Mouse (Mus musculus): ENCODE measurements around the gene Zfp37.
"Not testable (repeated sequence)": the region's sequence is repeated elsewhere in the genome, so short reads cannot be mapped to it uniquely, and the experiment has no call there.

Gene Zfp37
- long read RNA-seq, experiment 1, partial matches to known transcripts = 0 of 4 reads
- long read RNA-seq, experiment 1, other reads (novel, unspliced or antisense) = 0 of 4 reads
- long read RNA-seq, experiment 2, partial matches to known transcripts = 0 of 5 reads
- long read RNA-seq, experiment 2, other reads (novel, unspliced or antisense) = 1 of 5 reads

DNA sequence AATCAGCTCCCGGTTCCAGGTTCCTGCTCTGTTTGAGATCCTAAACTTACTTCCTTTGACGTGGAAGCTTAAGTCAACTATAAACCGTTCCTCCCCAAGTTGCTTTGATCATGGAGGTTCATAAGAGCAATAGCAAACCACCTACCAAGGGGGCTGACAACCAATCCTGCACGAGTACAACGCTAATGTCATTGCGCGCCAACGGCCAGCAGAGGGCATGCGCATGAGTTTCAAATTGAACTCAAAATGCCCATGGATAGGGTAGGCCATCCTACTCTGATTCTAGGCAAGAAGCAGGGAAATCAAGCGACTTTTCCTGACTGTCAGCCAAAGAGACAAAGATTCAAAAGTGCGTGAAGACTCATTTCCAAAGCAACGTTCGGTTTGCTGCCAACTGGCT is at the start of gene Zfp37:
Gene Zfp37, minus strand, starts transcription at position 279 of the 400 bp plus-strand sequence.
- intact Hi-C loops (cut with DNase I) = no loop called here

- intact Hi-C loops (cut with DNase I) = no loop called here
These were observed 47.2 kb upstream of the Zfp37 start for GRCm38 (mm10) chr4:62278081-62278480.

- intact Hi-C loops (cut with DNase I) = no loop called here
These were observed 46.4 kb upstream of the Zfp37 start for GRCm38 (mm10) chr4:62277222-62277621.

GRCm38 (mm10) chr4:62276642-62277041 is 45.8 kb upstream of the Zfp37 start:
- intact Hi-C loops (cut with DNase I) = no loop called here

DNA sequence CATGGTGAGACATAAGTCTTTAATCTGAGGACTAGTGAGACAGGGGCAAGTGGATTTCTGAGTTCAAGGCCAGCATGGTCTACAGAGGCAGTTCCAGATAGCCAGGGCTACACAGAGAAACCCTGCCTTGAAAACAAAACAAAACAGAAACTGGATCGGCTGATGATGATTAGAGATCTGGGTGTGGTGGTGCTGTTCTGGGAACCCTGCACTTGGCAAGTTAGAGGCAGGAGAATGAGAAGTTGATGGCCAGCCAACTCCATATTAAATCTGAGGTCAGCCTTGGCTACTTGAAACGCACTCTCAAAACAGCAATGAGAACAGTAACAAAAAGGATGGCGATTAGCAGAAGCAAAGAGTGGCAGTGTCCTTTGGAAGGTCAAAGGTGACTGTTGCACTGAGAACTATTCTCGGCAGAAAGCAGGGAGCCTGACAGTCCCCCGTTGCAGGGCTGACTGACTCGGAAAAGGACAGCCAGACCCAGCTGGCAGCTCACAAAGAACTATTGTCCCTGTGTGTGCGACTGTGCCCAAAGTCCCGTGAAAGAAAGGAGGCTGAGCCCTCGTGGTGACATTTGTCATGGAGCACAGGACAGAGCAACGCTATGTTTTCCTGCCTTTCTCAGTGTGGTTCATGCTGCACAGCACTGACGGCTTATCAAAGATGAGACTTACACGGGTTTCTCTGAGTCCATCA is 44.1 kb upstream of the Zfp37 start:
- intact Hi-C loops (cut with DNase I) = no loop called here

GRCm38 (mm10) chr4:62273916-62274315 is 43.1 kb upstream of the Zfp37 start:
- intact Hi-C loops (cut with DNase I) = no loop called here

GRCm38 (mm10) chr4:62272696-62273095 is 41.8 kb upstream of the Zfp37 start:
- intact Hi-C loops (cut with DNase I) = no loop called here

- intact Hi-C loops (cut with DNase I) = no loop called here
These were observed 36.3 kb upstream of the Zfp37 start for GRCm38 (mm10) chr4:62267101-62267500.

DNA sequence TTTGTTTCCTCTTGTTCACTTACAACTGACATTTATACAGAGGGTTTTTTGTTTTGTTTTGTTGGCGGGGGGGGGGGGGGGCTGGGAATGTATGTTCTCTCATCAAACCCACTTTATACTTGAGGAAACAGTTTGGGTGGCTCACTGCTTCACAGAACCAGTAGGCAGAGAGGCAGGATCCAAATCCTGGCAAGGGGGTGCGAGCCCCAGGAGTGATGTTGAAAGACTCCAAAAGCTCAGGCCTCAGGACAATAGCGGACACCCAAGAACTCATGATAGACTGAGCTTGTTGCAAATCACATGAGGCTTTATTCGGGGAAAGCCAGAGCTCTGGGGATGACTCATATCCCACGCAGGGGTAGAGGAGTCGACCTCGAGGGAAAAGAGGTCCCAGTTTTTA is 35.2 kb upstream of the Zfp37 start:
- intact Hi-C loops (cut with DNase I) = not testable (repeated sequence)

DNA sequence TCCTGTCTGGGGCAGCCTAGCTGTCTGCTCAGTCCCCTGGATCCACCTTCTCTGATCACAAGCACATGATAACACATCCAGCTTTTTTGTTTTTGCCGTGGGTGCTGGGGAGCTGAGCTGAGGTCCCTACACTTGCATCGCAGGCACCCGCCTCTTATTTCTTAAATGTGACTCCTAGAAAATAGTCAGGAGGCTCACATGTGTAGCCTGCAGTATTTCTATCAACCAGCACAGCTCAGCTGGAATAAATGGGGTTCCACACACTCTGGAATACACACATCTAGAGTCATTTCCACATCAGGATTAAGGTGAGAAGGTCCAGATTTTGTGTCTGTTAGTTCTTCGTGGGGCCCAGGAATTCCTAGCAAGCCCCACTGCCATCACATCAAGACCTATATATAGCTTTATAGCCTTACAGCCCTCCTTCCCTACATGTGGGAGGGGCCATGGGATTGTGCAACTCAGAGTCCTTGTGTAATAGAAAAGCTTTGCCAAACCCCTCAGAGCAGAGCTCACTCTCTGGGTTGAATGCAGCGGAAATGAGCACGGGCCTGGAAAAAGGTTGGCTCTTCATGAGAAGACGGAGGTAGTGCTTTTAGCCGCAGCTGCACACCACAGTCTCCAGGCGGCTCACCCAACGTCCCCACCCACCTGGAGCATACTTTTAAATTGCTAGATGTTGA is 34.4 kb upstream of the Zfp37 start:
- intact Hi-C loops (cut with DNase I) = no loop called here

- intact Hi-C loops (cut with DNase I) = no loop called here
These were observed 32.4 kb upstream of the Zfp37 start for GRCm38 (mm10) chr4:62263133-62263844.

DNA sequence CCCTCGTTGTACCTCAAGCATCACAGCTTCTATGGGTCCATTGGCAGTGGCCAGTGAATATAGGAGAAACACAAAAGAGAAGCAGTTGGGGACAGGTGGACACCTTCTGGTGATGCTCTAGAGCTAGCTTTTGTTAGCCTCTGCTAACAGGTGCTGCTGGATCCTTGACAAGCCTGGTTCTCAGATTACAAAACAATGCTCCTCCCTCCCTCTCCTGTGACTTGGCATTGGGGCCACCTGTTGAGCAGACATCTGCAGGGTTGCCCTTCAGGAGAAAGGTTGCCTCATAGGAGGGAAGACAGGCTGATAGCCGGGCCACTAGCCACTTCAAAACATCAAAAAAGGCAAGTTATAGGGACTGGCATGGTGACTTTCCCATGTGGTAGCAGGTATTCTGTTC is 31.4 kb upstream of the Zfp37 start, which contains the start of gene Slc31a2:
Gene Slc31a2, plus strand, starts transcription at position 287 of the 400 bp plus-strand sequence.
- intact Hi-C loops (cut with DNase I) = no loop called here

- intact Hi-C loops (cut with DNase I) = no loop called here
These were observed 26.1 kb upstream of the Zfp37 start for GRCm38 (mm10) chr4:62256931-62257330.

GRCm38 (mm10) chr4:62254551-62254950 is 23.7 kb upstream of the Zfp37 start:
- intact Hi-C loops (cut with DNase I) = no loop called here

- intact Hi-C loops (cut with DNase I) = no loop called here
These were observed 20.9 kb upstream of the Zfp37 start for GRCm38 (mm10) chr4:62251776-62252175.

DNA sequence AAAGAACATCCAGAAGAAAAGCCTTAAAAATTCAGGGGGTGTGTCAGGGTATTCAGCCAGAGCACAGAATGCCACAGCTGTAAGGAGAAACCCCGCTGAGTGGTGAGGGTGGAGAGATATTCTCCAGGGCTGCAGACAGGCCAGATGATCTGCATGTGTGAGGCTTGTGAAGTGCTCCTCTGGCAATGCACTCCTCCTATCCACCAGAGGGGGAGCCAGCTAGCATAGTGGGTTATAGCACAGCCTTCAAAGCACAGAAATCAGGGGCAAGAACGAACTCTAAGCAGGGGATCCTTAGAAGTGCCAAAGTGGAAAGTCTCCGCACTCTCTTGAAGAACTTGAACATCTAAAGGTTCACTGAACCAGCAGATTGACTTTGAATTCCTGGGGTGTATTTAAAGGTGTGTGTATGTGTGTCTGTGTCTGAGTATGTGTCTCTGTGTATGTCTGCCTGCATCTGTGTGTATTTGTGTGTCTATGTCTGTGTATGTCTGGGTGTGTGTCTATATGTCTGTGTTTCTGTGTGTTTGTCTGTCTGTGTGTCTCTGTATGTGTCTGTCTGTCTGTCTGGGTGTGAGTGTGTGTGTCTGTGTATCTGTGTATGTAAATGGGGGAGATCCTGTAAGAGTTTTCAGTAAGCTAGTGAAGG is 20.2 kb upstream of the Zfp37 start:
- intact Hi-C loops (cut with DNase I) = no loop called here

- intact Hi-C loops (cut with DNase I) = no loop called here
These were observed 17.5 kb upstream of the Zfp37 start for GRCm38 (mm10) chr4:62248328-62248727.

DNA sequence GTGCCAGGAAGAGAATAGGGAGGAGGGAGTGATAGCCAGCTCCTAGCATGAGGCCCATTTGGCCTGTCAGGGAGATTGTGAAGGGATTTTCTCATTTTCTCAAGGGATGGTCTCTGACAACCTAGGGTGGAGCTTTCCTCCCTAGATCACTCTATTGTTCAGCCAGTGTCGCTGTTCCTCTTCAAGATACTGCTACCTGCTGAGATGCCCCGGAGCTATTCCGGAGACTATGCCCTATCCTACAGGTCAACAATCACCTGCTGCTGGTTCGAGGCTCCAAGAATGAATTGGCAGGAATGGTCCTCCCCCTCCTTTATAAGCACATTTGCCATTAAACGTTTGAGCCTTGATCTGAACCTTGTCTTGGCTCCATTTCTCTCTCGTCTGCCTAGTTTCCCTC is 9.7 kb upstream of the Zfp37 start:
- intact Hi-C loops (cut with DNase I) = no loop called here

- intact Hi-C loops (cut with DNase I) = no loop called here
These were observed 694 bp downstream of the Zfp37 start for GRCm38 (mm10) chr4:62230153-62230552.

GRCm38 (mm10) chr4:62229448-62229847 is 1.4 kb downstream of the Zfp37 start:
- intact Hi-C loops (cut with DNase I) = no loop called here

DNA sequence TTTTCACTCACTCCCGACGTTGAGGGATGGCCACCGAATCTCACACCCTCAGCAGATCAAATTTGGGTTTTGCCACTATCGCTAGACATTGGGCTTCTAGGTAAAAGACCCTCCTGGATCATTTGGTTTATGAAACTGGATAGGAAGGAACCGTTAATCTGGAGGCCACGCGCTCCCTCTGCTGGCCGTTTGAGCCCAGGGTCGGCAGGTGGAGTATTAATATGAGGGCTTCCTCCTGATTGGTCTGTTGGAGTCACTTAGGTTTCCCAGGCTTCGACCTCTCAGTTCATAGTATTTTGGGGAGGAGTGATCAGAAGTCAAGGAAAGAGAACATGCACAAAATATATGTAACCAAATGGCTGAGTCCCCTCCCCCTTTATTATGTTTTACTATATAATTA is 2.5 kb downstream of the Zfp37 start:
- intact Hi-C loops (cut with DNase I) = no loop called here
